Mouse (Mus musculus) heart, postnatal 10 days (tissue): ENCODE measurements at regions not wholly inside any gene's neighbourhood (a gene's known extent, or its start where the extent isn't known, plus 50 kb on each side); places are given as distances from the start of the nearest gene placed in this dataset.

ENCODE experiments used
- DNase-seq, 2 experiments: peaks; one replicate each; pipeline ENCODE4 v3.0.0; 2021
- intact Hi-C: fragments of 180-260 bp; cut with DNase I; formaldehyde crosslinking; loops from one replicate; pipeline ENCODE4 v1.15.1; 2025

DNA sequence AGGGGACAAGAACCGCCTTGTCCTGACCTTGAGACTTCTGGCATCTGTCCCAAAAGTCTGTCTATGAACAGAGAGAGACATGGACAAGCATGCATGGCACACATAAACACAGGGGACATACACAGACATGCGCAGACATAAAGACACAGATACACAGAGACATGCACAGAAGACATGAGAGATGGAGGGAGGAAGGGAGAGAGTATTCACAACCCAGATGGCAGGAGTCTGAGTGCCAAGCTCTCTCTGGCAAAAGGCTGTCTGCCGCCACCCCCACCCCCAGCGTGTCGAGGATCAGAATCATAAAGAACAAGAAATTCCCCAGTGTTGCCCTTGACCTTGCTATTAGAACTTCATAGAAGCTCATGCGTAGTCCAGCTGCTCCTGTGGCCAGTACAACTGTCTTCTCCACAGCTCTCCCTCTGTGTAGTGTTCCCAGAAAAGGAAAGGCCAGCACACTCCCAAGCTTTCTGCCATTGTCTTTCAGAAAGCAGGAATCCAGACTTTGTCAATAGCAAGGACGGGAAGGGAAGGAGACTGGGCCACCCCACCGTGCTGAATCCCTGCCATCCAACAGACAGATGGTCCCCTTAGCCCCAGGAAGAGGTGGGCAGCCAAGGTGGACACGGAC is 99.8 kb downstream of the Ier5 start:
- intact Hi-C loops, result loop anchor here (10.0 kb wide), 2 partner anchors 715 to 995 kb away; no protein-coding TSS in a partner anchor
- no peak for DNase-seq

DNA sequence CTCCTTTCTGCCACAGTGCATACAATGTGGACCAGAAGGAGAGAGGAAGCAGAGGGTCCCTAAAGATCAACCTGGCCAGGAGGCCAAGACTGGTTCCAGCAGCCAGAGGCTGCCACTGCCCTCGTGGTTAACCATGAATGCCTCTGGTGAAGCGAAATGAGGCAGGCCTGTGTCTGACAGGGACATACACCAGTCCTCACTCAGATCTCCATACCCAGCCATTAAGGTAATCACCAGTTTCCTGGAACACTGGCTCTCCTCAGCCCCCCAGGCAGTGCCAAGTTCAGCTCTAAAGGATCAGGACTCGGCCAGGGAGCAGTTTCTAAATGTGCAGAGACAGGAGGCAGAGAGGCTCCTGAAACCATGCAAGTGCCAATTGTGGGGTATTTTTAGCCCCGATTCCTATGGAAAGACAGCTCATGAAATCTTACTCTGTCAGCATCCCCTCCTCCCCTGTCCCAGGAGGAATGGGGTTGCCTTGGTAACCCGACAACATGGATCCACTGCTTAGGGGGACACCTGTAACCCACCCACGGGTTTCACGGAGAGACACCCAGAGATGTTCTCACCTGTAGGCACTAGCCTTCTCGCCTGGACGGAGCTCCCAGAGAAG is 103.6 kb downstream of the Ier5 start:
- peak in 1 of 2 experiments; percentile 10 for DNase-seq
- intact Hi-C loops, result loop anchor here (10.0 kb wide), 1 partner anchor 991 kb away; no protein-coding TSS in a partner anchor

DNA sequence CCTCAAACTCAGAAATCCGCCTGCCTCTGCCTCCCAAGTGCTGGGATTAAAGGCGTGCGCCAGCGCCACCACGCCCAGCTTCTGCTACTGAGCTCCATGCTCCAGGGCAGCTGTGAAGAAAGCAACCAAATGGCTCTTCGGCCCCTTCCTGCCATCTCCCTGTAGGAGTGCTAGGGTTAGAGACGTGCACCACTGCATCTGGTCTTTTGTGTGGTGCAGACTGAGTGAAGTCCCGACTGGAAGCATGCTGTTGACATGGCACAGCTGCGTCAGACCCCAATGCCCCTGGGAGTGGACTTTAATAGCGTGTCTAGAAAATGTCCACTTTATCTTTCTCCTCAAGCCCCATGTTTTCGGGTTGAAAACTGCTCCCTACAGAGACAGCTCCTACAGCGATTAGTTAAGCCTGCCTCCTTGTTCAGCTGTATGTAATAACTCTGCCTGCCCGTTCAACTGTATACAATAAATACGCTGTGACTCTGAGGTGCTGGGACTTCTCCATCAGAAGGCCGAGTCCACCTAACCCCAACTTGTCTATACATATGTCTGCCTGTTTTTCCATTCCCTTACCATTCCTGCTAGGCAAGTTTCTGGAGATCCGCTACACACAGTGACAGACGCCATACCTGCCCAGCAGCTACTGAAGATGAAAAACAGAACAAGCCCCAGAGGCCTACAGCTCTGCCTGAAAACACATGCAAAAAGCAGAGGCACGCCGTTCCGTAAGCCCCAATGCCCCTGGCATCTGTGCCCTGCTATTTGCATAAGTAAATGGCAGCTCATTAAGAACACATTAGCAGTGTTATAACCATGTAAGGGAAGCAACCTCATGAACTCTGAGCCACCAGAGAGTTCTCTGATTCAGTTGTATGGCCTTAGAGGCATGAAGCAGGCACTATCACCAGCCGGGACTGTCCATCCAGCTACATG is 105.2 kb downstream of the Ier5 start:
- intact Hi-C loops, result loop anchor here (10.0 kb wide), 1 partner anchor 989 kb away; no protein-coding TSS in a partner anchor
- no peak for DNase-seq

DNA sequence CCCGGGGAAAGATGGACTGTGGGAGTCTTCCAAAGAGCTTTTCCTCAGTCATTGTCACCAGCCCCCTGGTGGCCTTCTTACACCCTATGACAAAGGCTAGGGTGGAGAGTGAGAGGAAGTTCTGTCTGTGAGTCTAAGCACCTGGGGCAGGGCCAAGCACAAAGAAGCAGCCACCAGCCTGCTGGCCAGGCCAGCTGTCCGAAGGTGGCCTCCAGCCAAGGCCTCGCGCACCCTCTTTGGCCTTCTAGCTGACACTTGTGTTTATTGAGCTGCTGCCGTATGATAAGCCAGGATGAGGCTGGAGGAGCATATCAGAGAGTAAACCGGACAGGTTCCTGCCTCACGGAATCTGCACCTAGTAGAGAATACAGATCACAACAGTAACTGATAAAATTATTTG is 99.0 kb upstream of the Cacna1e start:
- intact Hi-C loops, result no loop called here
- peak; percentile 69 for DNase-seq

DNA sequence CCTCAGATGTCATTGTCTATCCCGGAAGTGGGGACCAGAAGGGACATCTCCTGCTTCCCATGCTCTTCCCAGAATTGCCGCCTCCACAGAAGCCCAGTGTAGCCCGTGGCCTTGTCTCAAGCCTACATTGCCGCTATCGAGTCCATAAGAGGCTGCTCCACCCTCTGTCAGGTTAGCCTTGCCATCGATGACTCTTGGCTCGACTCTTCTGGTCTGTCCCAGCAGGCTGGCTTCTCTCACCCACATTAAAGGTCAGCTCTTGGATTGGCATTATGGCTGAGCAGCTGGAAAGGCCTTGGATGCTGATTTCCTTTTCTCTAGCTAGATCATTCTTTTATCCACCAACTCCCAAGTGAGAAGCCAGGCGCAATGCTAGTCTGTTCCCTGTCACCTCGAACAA is 98.5 kb upstream of the Cacna1e start:
- intact Hi-C loops, result no loop called here
- peak; percentile 18 to 23 for DNase-seq

DNA sequence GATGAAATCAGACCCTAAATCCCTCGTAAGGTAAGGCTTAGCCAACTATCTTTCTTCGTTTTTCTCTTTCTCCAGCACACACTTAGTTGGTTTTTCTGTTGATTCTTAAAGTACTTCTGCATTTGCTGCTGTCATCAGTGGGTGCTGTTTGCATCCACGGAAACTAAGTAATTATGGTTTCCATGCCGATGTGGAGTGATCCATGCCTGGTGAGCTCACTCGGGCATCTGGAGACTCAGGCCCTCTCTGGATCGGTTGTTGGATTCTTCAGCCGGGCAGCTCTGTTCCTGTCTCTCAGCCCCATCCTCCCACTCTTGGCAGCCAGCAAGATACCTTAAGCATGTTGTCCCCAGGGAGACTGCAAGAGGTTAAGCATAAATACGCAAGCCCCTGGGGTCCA is 97.4 kb upstream of the Cacna1e start:
- no peak for DNase-seq
- intact Hi-C loops, result no loop called here

DNA sequence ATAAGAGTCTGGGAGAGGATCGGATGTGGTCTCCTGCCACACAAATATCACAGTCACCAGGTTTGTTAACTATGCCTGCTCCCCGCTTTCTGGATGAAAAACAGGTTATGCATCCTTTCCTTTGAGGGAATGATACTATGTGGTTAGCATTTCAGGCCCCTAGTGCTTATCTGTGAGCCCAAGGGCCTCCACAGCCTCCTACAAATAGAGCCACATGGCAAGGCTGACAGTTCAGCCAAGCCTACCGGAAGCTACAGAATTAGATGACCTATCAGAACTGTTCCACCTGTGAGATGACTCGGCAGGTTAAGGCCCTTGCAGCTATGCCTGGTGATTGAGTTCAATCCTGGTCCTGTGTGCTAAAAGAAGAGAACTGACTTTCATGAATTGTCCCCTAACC is 91.4 kb upstream of the Cacna1e start:
- intact Hi-C loops, result no loop called here

DNA sequence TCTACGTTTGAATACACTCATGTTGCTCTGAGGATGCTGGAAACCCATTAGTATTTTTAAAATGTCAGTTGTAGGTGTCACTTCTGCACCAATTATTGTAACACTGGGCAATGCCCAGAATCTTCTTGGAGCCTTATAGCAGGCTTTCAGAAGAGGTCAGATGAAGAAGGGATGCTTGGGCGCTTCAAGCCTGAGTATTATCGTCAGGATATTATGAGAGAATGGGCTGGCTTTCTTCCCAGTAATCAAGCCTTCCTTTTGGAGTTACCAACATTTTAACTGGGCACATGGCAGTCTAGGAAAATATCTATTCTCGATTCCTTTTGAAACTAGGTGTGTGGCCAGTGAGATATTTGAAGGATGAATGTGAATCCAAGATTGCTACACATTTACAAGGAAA is 77.0 kb upstream of the Cacna1e start:
- intact Hi-C loops, result no loop called here
- DNase-seq, result no peak

More for the DNA sequence above, 91.4 kb upstream of the Cacna1e start:
- DNase-seq, result no peak

DNA sequence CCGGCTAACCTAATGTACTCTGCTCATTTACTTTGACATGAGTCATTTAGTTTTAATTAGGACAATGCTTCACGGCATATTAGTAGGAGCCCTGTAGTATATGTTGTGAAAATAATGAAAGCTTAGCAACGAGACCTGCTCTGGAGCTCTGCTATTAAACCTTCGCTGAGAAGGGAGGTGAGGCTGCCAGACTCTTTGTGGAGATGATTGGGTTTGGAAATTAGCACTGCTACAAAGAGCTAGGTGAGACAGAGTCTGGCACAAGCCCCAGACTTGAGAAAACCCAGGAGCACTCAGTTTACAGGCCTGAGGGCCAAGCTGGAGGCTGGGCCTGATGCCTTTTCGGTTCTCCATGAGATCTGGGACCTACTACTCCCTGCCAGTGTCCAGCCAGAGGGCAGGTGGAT is 72.3 kb upstream of the Cacna1e start:
- intact Hi-C loops, result no loop called here

DNA sequence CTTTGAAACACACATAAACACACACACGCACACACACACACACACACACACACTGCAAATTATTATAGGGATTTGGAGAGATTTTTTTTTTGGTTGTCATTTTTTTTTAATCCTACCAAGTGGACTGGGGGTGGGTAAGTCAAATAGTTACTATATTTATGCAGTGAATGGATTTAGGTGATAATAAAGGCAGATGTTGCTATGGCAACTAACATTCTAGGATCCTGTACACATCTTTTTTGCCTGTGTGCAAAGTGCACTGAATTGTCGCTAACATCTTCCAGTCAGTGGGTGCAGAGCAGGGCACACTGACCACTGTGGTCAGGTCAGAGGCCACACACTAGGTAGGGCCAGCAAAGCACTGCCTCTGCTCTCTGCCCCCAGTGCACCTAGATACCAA is 68.4 kb upstream of the Cacna1e start:
- intact Hi-C loops, result no loop called here

More for the DNA sequence above, 72.3 kb upstream of the Cacna1e start:
- no peak for DNase-seq

More for the DNA sequence above, 68.4 kb upstream of the Cacna1e start:
- no peak for DNase-seq
